Mouse (Mus musculus) left cerebral cortex, postnatal 14 days (tissue): ENCODE data around the gene Adam21. TPM values are rescaled to one million over a fixed set of nuclear protein-coding genes. Genes with fewer than 3 reads are reported as not detected.
"Not testable (repeated sequence)": the region's sequence is repeated elsewhere in the genome, so short reads cannot be mapped to it uniquely, and the experiment has no call there.

Experiments
- DNase-seq, 2 experiments: peaks; one replicate each; pipeline ENCODE4 v3.0.0; 2021 to 2022; ENCODE audit warnings: low spot score in 2 of 2, mixed read lengths in 1 of 2
- intact Hi-C: fragments of 180-260 bp; cut with DNase I; formaldehyde crosslinking; loops from one replicate; pipeline ENCODE4 v1.15.1; 2025
- long read RNA-seq, 2 experiments: library from polyadenylated mRNA; stranded (forward); transcript quantifications; one replicate each; pipeline ENCODE4 v2.0.0; 2021
- total RNA-seq, 2 experiments: library from RNA; stranded (reverse); gene quantifications; 2 replicates each; pipeline ENCODE4 v1.2.3; 2021

Gene Adam21
- total RNA-seq, result under 1 TPM; 0.36 to 0.51 TPM
- long read RNA-seq, experiment 1, partial matches to known transcripts, result 0 of 1 reads
- long read RNA-seq, experiment 1, other reads (novel, unspliced or antisense), result 1 of 1 reads
- long read RNA-seq, experiment 2, result 0 reads

DNA sequence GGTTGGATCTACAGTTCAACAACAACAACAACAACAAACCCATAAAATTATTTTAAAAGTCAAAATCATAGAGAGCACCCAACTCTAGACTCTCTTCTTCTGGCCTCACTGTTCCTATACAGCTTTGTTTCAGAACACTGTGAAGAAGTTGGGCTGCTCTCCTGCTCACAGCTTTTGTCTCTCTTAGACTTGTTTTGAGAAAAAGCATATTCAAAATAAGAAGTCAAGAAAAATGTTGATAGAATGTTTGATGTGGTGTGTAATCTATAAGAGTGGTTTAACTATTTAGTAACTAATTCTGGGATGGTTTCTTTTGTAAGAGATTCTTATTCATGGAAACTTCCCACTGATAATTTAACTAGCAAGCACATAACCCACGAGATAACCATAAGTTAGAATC, at the start of gene Adam21:
Gene Adam21 (minus strand): TSS at position 101 of the 400 bp plus-strand sequence.
- no peak for DNase-seq
- intact Hi-C loops, result no loop called here

DNA sequence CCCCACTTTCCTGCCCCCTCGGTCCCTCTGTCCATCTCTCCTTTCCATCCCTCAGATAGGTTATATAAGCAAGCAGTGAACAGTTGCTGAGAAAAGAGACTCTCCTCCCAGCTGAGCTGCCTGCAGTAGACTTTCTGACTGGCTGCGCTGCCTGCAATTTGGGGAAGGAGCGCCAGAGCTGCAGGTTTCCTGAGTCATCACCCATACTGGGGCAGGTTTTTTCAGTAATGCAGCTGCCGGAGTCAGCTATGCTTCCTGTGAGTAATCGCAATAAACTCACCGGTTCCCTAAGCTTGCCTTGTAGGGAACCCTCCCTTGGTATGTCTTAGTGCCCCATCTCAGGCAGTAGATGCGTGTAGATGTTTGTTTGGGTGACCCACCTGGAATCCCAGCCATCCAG, 48.7 kb upstream of the Adam21 start:
- peak in 1 of 2 experiments; percentile 26 for DNase-seq
- intact Hi-C loops, result loop anchor here (5.0 kb wide), 2 partner anchors 70 to 85 kb away; no protein-coding TSS in a partner anchor

DNA sequence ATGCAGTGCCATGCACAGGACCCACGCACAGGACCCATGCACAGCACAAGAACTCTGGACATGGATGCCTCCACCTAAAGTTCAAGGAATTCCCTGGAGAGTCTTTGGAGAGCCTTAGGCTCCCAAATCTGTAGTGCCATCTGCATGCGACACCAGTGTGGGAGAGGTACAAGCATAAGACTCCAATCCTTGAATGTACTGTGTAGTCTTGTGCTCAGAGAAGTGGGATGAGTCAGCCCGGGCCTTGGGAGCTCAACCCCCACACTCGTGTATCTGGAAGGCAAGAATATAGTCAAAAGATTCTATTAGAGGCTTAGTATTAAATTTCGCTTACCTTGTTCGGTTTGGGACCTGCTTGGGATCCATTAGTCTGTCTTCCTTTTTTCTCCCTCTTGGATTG, 47.5 kb upstream of the Adam21 start:
- intact Hi-C loops, result loop anchor here (5.0 kb wide), 2 partner anchors 71 to 86 kb away; no protein-coding TSS in a partner anchor
- DNase-seq, result no peak

DNA sequence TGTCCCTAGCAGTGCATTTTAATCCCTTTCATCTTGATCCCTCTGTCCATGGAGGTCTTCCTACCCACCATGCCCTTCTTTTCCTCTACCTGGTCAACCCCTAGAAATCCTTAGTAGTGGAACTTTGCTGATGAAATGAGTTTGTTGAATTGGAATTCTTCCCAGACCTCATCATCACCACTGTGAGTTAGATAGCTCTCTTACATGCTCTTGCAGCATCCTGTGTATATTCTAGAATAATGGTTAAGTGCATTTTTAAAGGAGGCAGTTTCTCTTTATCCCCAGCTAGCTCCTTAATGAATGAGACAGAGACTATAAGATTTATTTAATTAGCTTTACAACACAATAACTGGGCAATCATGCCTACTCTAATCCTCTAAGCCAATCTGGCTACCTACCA, 41.2 kb upstream of the Adam21 start:
- DNase-seq, result no peak
- intact Hi-C loops, result no loop called here

DNA sequence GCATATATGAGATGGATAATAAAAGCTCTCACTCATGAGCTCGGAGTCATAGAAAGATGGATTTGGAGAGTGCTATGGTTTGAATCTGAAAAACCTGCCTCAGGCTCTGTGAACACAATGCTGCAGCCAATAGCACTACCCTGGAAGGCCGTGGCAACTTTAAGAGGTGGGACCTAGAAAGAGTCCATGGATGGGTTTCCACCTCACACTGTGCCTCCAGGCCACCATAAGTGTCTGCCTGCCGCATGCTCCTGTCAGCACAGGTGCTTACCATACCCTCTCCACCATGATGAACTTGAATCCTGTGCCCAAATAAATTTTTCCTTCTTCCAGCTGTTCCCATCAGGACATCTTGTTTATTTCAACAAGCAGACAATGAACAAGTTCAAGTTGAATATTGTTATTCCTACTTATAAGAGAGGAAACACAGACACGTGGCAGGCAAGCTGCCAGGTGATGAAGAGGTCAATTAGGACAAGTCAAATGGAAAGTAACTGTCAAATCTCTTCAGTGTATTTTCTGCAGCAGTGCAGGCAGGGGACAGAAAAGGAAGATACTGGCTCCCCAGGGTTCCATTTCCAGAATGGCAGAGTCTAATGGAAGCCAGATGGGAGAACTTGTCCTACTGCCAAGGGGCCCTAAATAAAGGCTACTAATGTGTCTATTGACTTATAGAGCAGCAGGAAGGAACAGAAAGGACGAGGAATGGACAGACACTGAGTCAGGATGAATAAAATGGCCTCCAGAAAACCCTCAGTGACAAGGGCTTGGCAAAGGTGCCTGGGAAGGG, 36.9 kb upstream of the Adam21 start:
- no peak for DNase-seq
- intact Hi-C loops, result no loop called here

DNA sequence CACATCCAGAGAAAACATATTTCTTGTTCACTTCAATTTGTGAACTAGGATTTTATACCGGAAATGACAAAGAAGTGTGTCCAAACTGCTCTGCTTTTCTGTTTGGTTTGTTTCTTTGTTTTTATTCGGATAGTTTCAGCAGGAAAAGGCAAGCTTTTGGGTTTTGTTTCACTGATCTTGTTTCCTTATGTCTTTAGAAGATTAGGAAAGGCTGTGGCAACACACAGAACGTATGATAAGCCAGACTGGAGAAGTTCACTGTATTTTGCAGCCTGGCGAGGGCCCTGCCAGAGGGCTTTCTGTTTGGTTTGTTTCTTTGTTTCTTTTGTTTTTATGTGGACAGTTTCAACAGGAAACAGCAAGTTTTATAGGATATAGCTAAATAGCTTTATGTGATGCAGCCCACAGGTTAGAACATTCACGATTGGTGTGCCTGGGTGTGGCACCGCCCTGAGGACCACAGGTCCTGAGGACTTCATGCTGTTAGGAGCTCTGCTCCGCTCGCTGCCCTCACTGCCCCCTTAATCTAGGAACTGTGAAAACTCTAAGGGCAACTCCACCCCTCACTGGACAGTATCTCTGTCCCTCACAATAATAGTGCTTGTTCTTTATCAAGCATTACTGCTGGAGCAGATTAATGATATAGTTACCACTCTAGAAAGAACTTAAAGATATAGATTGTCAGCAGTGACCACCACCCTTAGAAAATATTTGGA, 28.4 kb upstream of the Adam21 start:
- intact Hi-C loops, result loop anchor here (10.0 kb wide), 1 partner anchor 102 kb away; no protein-coding TSS in a partner anchor
- DNase-seq, result no peak

DNA sequence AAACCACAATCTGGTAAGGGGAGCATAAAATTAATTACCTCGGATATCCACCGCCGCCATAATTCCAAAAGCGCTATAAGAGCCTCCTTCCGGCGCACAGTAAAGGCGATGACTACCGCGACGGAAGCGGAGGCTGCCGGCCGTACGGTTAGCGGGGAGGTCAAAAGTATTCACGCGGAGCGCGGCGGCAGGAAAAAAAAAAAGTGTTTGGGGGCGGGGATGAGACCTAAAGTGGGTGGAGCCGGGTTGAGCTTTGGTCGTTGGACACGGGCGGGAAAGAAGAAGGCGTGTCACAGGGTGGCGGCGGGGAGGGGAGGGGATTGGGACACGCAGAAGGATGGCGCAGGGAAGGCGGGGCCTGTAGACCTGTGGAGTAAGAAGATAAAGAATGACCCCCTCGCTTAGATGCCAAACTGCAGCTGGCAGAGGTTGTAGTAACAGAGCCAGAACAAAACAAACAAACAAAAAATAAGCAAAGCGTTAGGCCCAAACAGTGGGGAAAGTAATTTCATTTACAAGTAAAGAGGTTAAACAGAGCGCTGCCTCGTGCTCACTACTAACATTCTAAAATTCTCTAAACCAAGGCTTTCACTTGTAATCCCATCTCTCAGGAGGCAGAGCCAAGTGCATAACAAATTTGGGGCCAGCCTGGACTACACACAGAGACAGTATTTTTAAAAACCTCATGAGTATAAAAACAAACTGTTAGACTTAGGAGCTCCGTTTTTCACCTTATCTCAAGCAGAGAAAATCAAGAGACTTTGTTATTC, 26.8 kb upstream of the Adam21 start, which contains the start of gene Med6:
Gene Med6 (minus strand): TSS at position 107 of the 770 bp plus-strand sequence.
- DNase-seq, result peak; percentile 90 to 91
- intact Hi-C loops, result loop anchor here (10.0 kb wide), 1 partner anchor 100 kb away; no protein-coding TSS in a partner anchor

DNA sequence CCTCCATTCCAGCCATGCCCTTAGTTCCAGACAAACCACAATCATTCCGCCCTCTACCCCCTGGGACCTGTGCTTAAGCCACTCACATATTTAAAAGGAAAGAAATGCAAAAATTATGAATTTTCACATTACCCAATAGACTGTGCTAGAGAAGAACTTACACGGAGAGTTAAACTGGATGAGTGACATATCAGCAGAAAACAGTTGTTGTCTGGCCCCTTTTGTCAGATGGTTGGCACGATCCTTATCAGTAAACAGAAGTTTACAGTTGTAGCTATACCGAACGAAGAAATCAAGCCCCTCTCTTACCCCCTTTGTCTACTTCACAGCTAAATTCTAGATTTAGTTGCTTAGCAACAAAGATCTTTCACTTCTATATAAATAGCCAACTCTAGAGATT, 343 bp downstream of the Adam21 start:
- DNase-seq, result no peak
- intact Hi-C loops, result no loop called here

DNA sequence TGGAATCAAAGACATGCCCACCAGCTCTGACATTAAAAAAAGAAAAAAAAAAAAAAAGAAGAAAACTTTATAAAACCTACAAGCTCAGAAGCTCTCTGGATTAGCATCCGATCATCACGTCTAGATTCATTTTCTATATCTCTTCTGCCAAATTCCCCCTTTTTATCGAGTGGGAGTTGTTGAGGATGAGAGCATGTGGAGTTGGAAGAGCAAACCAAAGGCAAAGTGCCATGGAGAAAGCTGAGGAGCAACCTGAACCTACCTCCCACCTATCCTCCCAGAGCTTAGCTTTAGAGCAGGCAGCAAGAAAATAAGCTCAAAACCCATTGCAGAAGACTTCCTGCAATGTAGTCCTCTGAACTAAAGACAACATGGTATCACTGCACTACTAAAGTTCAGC, 4.1 kb downstream of the Adam21 start:
- intact Hi-C loops, result no loop called here
- no peak for DNase-seq

DNA sequence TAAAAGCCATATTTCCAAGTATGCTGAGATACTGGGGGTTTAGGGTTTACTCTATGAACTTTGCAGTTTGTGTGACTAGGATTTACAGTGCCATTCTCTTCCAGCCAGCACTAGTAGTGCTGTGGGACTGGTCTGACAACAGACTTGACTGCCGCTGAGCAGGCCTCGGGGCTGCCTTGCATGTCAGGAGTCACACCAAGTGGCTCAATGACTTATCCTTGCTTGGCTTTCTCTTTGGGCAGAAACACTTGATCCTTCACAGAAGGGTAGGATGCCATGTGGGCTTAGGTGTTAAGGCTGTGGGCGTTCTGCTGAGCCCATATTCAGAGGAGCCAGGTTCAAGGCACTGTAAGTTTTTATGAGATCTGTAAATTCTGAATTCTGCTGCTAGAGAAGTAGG, 19.0 kb downstream of the Adam21 start:
- intact Hi-C loops, result no loop called here
- DNase-seq, result no peak

DNA sequence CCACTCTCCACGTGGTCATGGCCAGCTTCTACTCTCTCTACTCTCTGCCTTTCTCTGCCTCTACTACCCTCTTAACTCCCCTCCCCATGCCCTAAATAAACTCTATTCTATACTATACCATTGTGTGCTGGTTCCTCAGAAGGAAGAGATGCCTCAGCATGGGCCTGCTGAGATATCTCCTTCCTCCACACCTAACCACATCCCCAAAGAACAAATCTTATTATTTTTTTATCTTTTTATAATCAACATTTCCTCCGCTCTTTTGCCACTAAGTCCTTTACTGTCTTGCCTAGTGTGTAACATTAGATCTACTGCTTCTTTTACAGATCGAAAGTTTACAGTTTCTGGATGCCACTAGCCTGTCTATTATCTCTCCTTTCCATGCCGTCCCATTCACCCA, 21.1 kb downstream of the Adam21 start:
- intact Hi-C loops, result no loop called here

DNA sequence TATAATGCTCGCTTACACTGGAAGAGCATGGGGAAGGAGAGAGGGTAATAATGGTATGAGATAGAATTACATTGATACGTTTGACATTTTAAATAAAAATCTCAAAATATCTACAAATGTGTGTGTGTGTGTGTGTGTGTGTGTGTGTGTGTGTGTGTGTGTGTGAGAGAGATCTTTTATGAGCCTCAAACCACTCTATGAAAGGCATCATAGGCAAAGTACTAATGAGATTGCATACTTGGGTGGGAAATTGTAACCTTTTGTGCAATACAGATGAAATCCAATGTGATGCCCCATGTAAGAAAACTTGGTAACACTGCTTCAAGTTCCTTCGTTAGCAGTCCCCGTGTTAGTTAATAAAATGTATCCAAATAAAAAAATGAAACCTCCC, 35.2 kb downstream of the Adam21 start:
- DNase-seq, result no peak
- intact Hi-C loops, result no loop called here

More for the DNA sequence above, 21.1 kb downstream of the Adam21 start:
- DNase-seq, result no peak

DNA sequence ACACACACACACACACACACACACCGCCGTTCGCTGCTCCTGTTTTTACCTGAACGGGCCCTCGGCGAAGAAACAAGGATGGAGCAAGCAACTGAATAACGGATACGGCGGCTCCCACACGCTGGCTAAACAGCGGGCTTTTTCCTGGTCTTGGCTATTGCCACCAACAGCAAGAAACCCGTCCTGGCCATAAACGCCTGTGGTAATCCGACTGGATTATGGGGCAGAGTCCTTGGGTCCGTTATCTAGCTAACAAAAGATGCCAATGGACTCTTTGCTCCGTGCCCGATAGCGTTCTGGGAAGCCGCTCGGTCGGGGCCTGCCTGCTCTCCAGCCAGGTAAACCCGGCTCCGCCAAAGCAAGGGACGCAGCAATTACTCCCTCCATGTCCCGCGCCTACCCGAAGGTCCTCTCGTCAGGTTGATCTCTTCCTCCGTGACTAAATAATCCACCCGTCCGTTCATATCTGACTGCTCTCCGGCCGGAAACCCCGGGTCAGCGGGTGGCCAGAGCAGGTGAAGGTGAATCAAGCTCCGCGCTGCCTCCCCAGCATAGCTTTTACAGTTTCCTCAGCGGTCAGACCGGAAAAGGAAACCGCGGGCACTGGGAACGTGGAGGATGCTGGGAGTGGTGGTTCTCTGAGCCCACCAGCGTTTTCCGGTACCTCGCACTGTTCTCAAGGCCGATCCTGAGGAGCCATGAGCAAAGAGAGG, 35.8 kb downstream of the Adam21 start, which contains the start of the genes Gm20498 and Synj2bp:
Gene Gm20498 (minus strand): TSS at position 590 of the 713 bp plus-strand sequence.
Gene Synj2bp (minus strand): TSS at position 596 of the 713 bp plus-strand sequence.
- DNase-seq, result peak; percentile 77 to 87
- intact Hi-C loops, result no loop called here

DNA sequence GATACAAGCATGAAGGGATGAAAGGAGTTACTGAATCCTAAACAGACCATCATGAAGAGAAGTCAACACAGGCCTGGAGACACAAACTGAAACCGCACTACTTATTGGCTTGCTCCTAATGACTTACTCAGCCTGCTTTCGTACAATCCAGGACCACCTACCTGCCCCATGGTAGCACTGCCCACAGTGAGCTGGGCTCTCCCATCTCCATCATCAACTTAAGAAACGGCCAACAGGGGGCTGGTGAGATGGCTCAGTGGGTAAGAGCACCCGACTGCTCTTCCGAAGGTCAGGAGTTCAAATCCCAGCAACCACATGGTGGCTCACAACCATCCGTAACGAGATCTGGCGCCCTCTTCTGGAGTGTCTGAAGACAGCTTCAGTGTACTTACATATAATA, 37.7 kb downstream of the Adam21 start:
- DNase-seq, intact Hi-C loops: not testable (repeated sequence)

Other genes with a start within 250 kb of the Adam21 start
- 10 to 100 TPM; 23.0 to 27.3 TPM for gene Slc8a3, start 235.3 kb downstream of the Adam21 start, total RNA-seq
- 1 to 10 TPM; 1.3 to 2.0 TPM for gene Gm4787, start 189.0 kb downstream of the Adam21 start, total RNA-seq
- gene Adam4, start 146.5 kb downstream of the Adam21 start, total RNA-seq, result 1 to 10 TPM; 1.8 to 2.8 TPM
- gene Cox16, start 83.3 kb downstream of the Adam21 start, total RNA-seq, result 10 to 100 TPM; 40.2 to 42.8 TPM
- 10 to 100 TPM; 35.1 to 38.3 TPM for gene Gm20498, start 35.6 kb downstream of the Adam21 start, total RNA-seq
- gene Synj2bp, start 35.6 kb downstream of the Adam21 start, total RNA-seq, result 10 to 100 TPM; 23.3 to 24.0 TPM
- 10 to 100 TPM; 21.2 to 26.9 TPM for gene Med6, start 26.5 kb upstream of the Adam21 start, total RNA-seq
- gene Ttc9, start 62.8 kb upstream of the Adam21 start, total RNA-seq, result 10 to 100 TPM; 61.2 to 63.2 TPM
- gene Map3k9, start 212.7 kb upstream of the Adam21 start, total RNA-seq, result 10 to 100 TPM; 66.0 to 66.9 TPM